Mouse (Mus musculus): ENCODE results near the gene Erich6b. TPM values are rescaled to one million over a fixed set of nuclear protein-coding genes. Genes with fewer than 3 reads are reported as not detected.

The Erich6b gene
- total RNA-seq, 2 experiments from 2014 or later: not detected

DNA sequence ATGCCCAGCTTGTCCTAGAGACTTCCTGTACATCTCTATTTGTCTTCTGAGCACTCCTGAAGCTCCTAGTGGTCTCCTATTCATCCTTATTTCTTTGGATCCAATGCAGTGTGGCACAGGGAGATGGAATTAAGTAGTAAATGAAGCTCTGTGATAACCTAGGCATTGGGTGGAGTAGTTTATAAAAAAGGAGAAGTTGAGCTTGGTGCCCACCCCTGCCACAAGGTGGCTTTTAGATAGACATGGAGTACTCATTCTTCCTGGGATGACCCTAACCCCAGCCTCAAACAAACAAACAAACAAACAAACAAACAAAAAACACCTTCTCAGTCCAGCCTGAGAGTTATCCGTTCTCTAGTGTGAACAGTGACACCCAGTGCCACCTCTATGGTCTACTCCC, 55.9 kb downstream of the Erich6b start:
- intact Hi-C loops (cut with DNase I): no loop called here
- DNase-seq (ENCODE audit: low spot score): no peak

- intact Hi-C loops (cut with DNase I): no loop called here
- DNase-seq (ENCODE audit: low spot score): no peak
Measured at GRCm38 (mm10) chr14:75706647-75707046, 64.6 kb downstream of the Erich6b start.

DNA sequence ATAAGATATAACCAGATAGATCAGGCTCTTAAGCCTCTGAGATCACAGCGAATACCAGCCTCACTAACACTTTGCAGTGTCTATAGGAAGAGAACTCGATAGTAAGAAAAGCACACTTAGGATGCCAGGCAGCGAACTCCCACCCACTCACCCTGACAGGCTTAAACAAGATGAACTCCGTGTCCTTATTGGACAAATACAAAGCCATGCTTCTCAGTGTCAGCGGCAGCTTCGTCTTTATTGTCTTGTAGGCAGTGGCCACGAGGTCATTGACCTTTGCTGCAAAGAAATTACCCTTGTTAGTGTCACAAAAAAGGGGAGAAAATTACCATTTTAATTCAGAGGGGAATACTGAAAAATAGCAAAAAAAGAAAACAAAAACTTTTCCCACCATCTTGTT, 65.7 kb downstream of the Erich6b start:
- intact Hi-C loops (cut with DNase I): no loop called here
- no peak for DNase-seq (ENCODE audit: low spot score)

DNA sequence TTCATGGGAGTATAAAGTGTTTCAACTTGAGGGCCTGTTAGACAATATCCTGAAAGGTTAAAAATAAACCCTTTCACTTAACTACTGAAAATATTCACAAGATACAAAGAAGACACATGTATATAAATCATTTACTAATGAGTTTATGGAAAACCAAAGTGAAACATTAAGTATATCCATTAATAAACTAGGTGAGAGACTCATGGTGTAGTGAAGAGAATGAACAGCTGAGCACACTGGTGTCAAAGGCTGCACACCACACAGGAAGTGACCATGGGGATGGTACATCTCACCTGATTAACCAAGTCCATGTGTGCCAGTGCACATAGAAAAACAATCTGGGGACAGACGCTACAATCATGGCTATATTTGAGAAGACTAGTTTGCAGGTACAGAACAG, 66.9 kb downstream of the Erich6b start:
- intact Hi-C loops (cut with DNase I): no loop called here
- no peak for DNase-seq (ENCODE audit: low spot score)

DNA sequence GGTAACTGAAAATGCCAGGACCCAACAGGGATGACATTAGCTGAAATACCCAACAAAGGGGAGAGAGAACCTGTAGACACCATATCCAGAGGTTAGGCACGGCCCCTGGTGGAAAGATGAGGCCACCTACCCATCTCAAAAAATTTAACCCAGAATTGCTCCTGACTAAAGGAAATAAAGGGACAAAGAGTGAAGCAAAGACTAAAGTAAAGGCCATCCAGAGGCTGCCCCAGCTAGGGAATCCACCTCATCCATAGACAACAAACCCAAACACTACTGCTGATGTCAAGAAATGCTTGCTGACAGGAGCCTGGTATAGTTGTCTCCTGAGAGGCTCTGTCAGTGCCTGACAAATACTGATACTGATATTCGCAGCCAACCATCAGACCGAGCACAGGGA, 69.7 kb downstream of the Erich6b start:
- intact Hi-C loops (cut with DNase I): no loop called here
- DNase-seq (ENCODE audit: low spot score): no peak

GRCm38 (mm10) chr14:75712687-75713086, 70.6 kb downstream of the Erich6b start:
- intact Hi-C loops (cut with DNase I): no loop called here
- no peak for DNase-seq (ENCODE audit: low spot score)

DNA sequence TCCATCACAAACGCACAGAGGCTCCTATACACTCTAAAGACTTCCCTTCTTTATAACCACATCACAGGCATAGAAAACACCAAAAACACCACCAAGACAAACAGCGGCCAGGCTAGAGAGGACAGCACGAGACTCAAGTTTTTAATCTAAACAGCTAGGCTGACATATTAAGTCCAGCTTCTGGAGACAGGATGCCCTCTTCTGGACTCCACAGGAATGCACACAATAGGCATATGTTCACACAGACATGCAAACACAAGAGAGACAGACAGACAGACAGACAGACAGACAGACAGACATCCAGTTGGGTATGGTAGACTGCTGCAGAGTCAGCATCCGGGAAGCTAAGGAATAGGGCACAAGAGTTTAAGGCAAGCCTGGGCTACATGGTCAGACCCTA, 71.6 kb downstream of the Erich6b start:
- intact Hi-C loops (cut with DNase I): no loop called here
- DNase-seq (ENCODE audit: low spot score): no peak

GRCm38 (mm10) chr14:75716410-75716809, 74.4 kb downstream of the Erich6b start:
- no peak for DNase-seq (ENCODE audit: low spot score)
- intact Hi-C loops (cut with DNase I): no loop called here

Other genes starting within 250 kb of the Erich6b start
- not detected for gene Siah3, start 186.3 kb upstream of the Erich6b start, total RNA-seq (2021)
- not detected for gene Spert, start 49.1 kb upstream of the Erich6b start, total RNA-seq (2021)
- 10 to 100 TPM; 13.0 to 13.5 TPM for gene Cog3, start 112.3 kb downstream of the Erich6b start, total RNA-seq (2021)
- gene Slc25a30, start 144.8 kb downstream of the Erich6b start, total RNA-seq (2021): 10 to 100 TPM; 11.5 to 12.6 TPM
- gene Tpt1, start 202.8 kb downstream of the Erich6b start, total RNA-seq (2021): 1,000 to 10,000 TPM; 2,885 to 3,154 TPM